50 mouse cellular contexts compared by ENCODE assay signal in genomic region chr1:175648615-175649014, GRCm38 (mm10). TPM values are rescaled to one million over a fixed set of nuclear protein-coding genes. Genes with fewer than 3 reads are reported as not detected.
"Had no signal": no experiment of that assay in that cellular context is flagged by ENCODE, and none has a peak within 500 bp of the region (broad histone marks: within the 10 kb centered on the region; RNA-seq: fewer than 3 reads in every experiment).

No protein-coding gene starts in this region.

- H3K36me3 ChIP-seq: heart, embryonic 10.5 days; heart, embryonic 12.5 days; heart, embryonic 13.5 days; heart, embryonic 15.5 days; hindbrain, embryonic 10.5 days; hindbrain, embryonic 12.5 days; hindbrain, embryonic 13.5 days; hindbrain, embryonic 15.5 days; intestine, embryonic 15.5 days; kidney, embryonic 15.5 days had no signal

- H3K9ac ChIP-seq: heart, embryonic 12.5 days; heart, embryonic 13.5 days; heart, embryonic 15.5 days; hindbrain, embryonic 12.5 days; hindbrain, embryonic 13.5 days; hindbrain, embryonic 14.5 days; hindbrain, embryonic 15.5 days; intestine, embryonic 15.5 days; kidney, embryonic 15.5 days had no signal

- H3K27me3 ChIP-seq: heart, embryonic 12.5 days; heart, embryonic 13.5 days; heart, embryonic 15.5 days; hindbrain, embryonic 12.5 days; hindbrain, embryonic 13.5 days; hindbrain, embryonic 15.5 days; intestine, embryonic 15.5 days; kidney, embryonic 15.5 days had no signal

- DNase-seq: heart, postnatal 10 days; heart, postnatal 14 days; heart, postnatal 36 days; heart, postnatal 4 days; kidney, adult 11 months; kidney, adult 18-20 months; kidney, adult 8-10 months; kidney, adult 9 months; kidney, postnatal 10 days; kidney, postnatal 14 days; kidney, postnatal 25 days; kidney, postnatal 36 days; kidney, postnatal 4 days; layer of hippocampus, adult 9-11 months; layer of hippocampus, postnatal 36 days had no signal

- H3K9me3 ChIP-seq: heart, embryonic 10.5 days; heart, embryonic 12.5 days; heart, embryonic 13.5 days; heart, embryonic 15.5 days; hindbrain, embryonic 10.5 days; hindbrain, embryonic 12.5 days; hindbrain, embryonic 13.5 days; hindbrain, embryonic 15.5 days; intestine, embryonic 15.5 days; kidney, embryonic 15.5 days had no signal

- H3K4me3 ChIP-seq: heart, embryonic 10.5 days; heart, embryonic 12.5 days; heart, embryonic 13.5 days; heart, embryonic 15.5 days; hindbrain, embryonic 10.5 days; hindbrain, embryonic 12.5 days; hindbrain, embryonic 13.5 days; hindbrain, embryonic 15.5 days; intestine, embryonic 15.5 days; kidney, embryonic 15.5 days; layer of hippocampus, adult 2 months; left cerebral cortex, adult 2 months had no signal

- H3K4me2 ChIP-seq: heart, embryonic 11.5 days; heart, embryonic 12.5 days; heart, embryonic 13.5 days; heart, embryonic 15.5 days; hindbrain, embryonic 12.5 days; hindbrain, embryonic 13.5 days; hindbrain, embryonic 14.5 days; hindbrain, embryonic 15.5 days; intestine, embryonic 15.5 days; kidney, embryonic 15.5 days had no signal

- H3K27ac ChIP-seq: heart, embryonic 10.5 days; heart, embryonic 13.5 days; heart, embryonic 15.5 days; hindbrain, embryonic 10.5 days; hindbrain, embryonic 12.5 days; hindbrain, embryonic 13.5 days; hindbrain, embryonic 14.5 days; hindbrain, embryonic 15.5 days; hindbrain, postnatal 0 days; intestine, embryonic 15.5 days; kidney, embryonic 15.5 days; kidney, postnatal 0 days; layer of hippocampus, adult 2 months; left cerebral cortex, adult 2 months had no signal

- H3K4me1 ChIP-seq: heart, embryonic 10.5 days; heart, embryonic 12.5 days; heart, embryonic 13.5 days; heart, embryonic 15.5 days; hindbrain, embryonic 10.5 days; hindbrain, embryonic 12.5 days; hindbrain, embryonic 13.5 days; hindbrain, embryonic 15.5 days; intestine, embryonic 15.5 days; kidney, embryonic 15.5 days had no signal

RNA-seq across cellular contexts. Expression of gene Kmo, which starts 28.4 kb away (rescaled TPM):
- total RNA-seq: heart, postnatal 4 days; layer of hippocampus, adult 18-20 months; layer of hippocampus, postnatal 10 days; layer of hippocampus, postnatal 25 days had no signal
- polyA plus RNA-seq: hindbrain, embryonic 12.5 days; hindbrain, embryonic 15.5 days; kidney, embryonic 14.5 days had no signal

RNA-seq across cellular contexts. Expression of gene Opn3, which starts 44.0 kb away (rescaled TPM):
- polyA plus RNA-seq: inflammation-experienced regulatory T-cells, adult 6 months had no signal

RNA-seq across cellular contexts. Expression of gene Wdr64, which starts 49.8 kb away (rescaled TPM):
- total RNA-seq: heart, postnatal 10 days; heart, postnatal 14 days; heart, postnatal 25 days; heart, postnatal 36 days; heart, postnatal 4 days; hematopoietic stem cell, adult 5-6 weeks; hindbrain, postnatal 0 days; layer of hippocampus, adult 18-20 months; layer of hippocampus, adult 2 months; layer of hippocampus, adult 8-10 months; layer of hippocampus, postnatal 10 days; layer of hippocampus, postnatal 14 days; layer of hippocampus, postnatal 25 days; layer of hippocampus, postnatal 36 days; left cerebral cortex, adult 18-20 months; left cerebral cortex, adult 2 months had no signal
- polyA plus RNA-seq: heart, embryonic 10.5 days; heart, embryonic 11.5 days; heart, embryonic 12.5 days; heart, embryonic 13.5 days; heart, embryonic 14.5 days; heart, embryonic 15.5 days; heart, embryonic 16.5 days; heart, postnatal 0 days; hindbrain, embryonic 10.5 days; hindbrain, embryonic 12.5 days; hindbrain, embryonic 13.5 days; hindbrain, embryonic 14.5 days; hindbrain, embryonic 15.5 days; hindbrain, embryonic 16.5 days; hindbrain, postnatal 0 days; inflammation-experienced regulatory T-cells, adult 6 months; intestine, embryonic 14.5 days; intestine, embryonic 15.5 days; intestine, embryonic 16.5 days; intestine, postnatal 0 days; kidney, embryonic 14.5 days; kidney, embryonic 16.5 days; kidney, postnatal 0 days; large intestine, adult 2 months had no signal
